Mouse (Mus musculus) spleen, postnatal 36 days (tissue): ENCODE measurements around the gene Txndc11.

Experiments
- DNase-seq, 2 experiments: peaks; one replicate each; pipeline ENCODE4 v3.0.0; 2022; ENCODE audit warnings: low spot score in 2 of 2, mixed read lengths in 1 of 2

The Txndc11 gene

DNA sequence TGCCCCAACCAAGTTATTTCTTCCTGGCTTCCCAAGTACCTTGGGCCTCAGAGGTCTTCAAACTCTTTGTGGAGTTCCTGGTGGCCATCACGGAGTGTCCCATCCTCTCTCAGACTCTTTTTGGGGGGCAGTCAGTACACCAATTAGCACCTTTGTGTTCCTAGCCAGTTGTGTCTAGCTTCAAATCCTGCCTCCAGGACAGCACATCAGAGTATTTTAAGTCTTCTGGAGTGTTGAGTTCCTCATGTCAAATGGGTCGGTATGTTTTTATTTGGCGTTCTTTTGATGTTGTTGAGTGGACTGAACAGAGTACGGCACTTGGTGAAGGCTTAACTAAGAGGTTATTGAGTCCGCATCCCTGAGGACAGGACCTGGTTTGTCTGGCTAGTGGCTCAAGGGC is 69.0 kb downstream of the Txndc11 start:
- no peak for DNase-seq

DNA sequence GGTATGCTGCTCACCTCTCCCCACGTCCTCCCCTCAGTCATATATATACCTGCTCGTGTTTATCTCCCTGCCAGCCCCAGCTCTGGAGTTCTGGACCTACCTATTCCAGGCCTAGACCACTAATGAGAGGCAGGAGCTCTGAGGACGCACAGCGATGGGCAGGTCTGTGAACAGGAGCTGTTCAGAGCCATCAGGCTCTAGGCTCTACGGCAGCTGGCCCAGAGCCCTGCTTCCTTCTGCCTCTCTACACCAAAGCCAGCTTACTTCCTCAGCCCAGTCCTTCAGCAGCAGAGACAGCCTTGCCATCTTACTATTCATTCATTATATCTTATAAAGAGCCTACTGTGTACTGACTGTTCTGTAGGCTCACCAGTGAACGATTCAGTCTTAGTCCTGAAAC is 69.7 kb downstream of the Txndc11 start:
- DNase-seq = no peak

DNA sequence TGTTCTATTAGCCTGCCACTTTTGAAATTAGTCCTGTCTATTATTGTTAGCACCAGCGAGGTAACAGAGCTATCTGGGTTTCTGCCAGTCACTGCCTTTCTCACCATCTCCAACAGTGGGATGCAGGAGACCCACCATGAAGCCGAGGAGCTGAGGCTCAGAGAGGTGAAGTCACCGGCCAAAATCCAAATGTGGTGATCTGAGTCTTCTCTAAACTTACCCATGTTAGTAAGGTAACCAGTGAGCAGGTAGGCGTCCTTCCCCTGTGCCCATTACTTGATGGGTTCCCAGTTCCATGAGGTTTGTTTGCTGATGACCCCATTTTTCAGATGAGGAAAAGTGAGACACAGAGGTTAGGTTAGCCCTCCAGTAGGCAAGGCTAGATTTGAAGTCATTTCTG is 70.1 kb downstream of the Txndc11 start:
- no peak for DNase-seq

DNA sequence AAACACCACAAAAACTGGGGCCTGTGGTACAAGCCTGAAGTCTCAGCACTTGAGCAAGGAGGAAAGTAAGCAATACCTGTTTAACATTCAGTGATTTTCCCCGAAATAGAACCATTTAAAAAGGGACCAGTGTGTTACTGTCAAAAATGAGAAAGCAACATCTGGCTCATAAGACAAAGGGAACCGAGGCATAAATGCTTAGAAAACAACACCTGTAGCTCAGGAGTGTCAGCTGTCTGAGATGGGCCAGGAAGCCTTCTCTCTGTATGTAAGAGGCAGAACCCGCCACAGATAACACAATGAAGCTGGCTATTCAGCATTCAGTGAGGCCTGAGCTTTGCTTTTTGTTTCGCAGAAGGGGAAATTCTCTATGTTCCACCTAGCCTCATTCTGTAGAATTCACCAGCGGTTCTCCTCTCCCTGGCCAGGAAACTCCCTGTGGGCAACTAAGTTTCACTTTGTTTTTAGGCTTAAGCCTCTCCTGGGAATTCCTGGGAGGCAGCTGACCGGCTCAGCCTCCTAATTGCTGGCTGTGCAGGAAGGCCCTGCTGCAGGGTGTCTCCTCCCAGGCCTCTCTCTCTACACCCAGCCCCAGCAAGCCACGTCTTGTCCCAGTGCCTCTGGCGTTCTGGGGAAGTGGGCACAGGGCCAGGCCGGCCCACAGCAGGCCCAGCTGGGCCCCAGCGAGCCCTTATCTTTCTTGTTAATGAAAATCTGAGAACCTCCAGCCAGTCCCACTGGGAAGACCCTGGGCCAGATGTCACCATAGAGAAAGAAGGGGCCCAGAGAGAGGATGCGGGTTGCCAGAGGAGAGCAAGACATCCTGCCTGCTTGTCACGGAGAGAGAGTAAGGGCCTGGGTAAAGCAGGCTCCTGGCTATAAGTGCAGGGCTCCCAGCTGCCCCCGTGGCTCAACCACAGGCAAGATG is 71.4 kb downstream of the Txndc11 start:
- DNase-seq = peak in 1 of 2 experiments; percentile 53

DNA sequence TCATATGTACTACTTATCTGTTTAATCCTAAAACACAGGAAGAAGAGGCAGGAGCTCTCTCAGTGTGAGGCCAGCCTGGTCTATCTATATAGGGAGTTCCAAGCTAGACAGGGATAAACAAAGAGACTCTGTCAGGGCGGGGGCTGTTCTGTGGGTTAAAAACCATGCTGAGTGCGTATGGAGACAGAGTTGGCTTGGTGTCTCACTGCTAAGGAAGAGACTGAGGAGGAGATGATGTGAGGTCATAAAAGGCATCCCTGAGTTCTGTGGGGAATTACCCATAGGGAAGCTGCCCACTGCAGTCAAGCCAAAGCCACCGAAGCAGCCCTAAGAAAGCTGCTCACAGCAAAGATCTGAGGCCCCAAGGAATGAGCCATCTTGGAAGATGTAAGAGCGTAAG is 73.8 kb downstream of the Txndc11 start, which contains the start of gene Snn:
Snn (plus strand) TSS at position 301 of the 400 bp plus-strand sequence.
- no peak for DNase-seq

DNA sequence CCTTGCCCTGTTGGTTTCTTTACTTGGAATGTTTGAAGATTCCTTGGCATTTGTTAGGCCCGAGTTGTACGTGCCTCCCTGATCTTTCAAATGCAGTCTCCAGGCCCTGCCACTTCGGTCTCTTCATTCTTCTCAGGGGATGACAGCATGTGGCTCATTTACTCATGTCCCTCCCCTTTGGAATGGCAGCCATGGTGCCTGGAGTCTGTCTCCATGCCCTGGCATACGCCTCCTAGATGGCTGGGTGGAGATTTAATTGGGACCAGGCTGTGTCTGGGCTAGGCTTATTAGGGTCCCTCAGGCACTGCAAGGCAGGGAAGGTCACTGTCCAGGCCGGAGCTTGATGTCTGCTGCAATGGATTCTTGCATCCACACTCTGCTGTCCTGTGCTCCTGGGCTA is 78.5 kb downstream of the Txndc11 start:
- DNase-seq = no peak

DNA sequence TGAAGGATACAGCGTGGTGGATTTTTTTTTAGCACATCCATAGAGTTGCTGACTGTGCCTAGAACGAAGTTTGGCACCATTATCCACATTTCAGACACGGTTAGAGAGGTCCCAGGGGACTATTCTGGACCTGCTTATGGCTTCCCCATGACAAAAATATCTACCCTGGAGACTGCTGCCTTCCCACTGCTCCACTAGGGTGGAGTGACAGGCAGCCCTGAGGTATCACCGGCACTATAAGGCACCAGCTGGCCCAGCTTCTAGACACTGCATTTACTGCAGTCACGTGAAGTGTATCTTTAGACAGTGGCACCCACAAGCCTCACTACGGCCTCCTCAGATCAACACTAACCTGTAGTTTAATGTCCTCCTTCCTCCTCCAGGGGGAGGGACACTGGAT is 79.6 kb downstream of the Txndc11 start:
- DNase-seq = no peak

DNA sequence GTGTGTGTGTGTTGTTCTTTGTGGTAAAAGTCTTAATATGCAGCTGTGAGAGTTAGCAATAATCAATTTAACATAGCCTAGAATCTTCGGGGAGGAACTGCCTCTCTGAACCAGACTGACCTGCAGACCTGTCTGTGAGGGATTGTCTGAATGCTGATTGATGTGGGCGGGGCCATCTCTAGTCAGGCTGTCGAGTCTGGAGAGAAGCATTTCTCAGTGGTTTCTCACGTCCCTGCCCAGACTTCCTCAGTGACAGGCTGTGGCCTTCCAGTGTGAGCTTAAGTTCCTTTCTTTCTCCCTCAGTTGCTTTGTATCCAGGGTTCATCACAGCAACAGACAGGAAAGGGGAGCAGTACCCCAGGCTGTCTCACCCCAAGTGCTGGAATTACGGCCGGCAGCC is 80.0 kb downstream of the Txndc11 start:
- peak; percentile 53 to 59 for DNase-seq

DNA sequence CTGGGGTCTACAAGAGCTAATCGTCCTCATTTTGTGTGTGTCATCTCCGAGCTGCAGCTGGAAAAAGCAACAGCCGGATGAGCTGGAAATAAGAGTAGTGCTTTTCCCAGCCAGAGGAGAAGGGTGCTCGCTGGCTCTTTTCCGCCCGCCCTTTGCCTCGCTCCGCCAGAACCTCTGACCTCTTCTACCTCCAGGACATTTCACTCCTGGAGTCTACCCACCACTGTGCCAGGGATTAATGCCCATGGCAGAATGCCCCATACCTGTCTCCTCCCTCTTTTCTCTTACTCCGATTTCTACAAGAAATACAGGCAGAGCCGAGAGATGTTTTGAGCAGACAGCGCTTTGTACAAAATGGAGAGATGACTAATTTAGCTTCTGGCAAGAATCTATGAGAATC is 83.3 kb downstream of the Txndc11 start:
- no peak for DNase-seq

DNA sequence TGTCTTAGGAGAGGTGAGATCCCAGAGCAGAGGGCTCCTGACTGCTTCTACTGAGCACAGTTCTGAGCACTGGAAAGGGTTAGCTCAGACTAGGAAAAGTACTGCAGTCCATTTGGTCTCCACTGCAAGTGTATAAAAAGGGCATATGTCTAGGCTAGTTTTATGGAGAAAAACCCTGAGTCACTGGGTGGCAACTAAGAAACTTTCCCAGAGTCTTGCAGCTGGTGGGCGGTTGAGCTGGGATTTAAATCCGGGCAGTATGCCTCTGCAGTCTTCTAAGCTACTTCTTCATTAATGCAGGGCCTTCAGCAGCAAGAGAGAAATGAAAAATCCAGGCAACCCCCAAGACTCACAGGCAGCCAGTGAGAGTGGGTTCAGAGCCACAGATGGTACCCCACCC is 84.2 kb downstream of the Txndc11 start:
- no peak for DNase-seq

DNA sequence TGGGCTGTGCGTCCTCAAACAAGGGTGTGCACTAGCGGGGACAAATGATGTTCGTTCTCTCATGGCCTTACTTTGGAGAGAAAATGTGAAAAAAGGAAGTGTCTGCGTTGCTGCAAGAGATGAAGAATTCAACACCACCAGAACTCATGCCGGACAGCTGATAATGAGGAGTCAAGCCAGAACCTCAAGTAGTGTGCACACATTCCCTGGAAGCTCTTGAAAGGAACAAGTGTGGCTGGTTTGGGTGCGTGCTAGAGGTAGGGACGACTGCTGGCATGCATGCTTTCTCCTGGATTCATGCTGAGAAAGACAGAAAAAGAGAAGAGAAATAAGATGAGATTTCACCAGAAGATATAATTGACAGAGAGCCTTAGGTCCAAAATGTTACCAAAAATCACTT is 87.3 kb downstream of the Txndc11 start:
- DNase-seq = no peak

DNA sequence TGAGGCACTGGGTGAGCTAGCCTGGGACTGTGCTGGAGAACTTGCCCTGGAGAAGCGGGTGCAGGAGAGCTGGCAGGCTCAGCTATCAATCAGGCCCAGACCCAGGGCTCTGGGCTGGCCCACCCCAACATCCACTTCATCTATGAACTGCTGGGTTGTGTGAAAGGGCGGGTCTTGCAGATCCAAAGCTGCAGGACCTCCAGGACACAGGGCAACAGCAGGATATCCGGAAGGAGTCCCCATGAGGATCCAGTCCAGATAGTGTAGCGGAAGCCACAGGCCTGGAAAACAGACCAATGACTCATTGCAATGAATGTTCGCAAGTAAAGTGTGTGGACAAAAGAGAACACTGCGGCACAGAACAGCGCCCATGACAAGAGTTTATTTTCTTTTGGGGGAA is 88.0 kb downstream of the Txndc11 start:
- DNase-seq = no peak

DNA sequence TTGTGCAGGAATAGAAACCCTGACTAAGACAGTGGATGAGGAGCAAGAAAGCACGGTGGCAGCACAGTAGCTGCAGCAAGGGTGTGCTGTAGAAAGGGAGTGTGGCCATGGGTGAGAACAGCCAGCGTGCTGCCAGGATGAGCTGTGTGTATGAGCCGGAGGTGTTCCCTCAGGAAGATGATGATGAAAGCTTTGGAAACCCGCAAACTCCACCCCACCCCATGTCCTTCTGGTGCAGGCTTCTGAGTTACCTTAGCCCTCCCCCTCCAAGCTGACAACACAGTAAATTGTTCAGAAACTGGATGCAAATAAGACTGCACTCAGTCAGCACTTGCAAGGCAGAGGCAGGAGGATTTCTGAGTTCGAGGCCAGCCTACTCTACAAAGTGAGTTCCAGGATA is 91.2 kb downstream of the Txndc11 start:
- no peak for DNase-seq

DNA sequence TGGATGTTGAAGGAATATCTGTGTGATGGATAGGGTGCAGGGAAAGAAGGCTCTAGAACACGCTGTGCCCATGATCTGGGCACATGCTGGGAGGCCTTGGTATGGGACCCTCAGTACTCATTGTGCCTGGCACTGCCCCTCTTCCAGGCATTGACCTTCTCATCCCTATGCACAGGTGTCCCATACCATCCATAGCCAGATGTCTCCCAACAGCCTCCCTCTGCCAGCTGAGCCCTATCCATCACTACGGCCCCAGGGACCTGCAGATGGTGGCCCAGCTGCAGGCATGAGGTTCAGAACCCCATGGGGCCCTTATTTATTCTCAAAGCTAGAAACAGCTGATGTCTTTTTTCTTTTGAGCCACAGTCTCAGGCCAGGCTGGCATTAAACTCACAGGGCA is 93.8 kb downstream of the Txndc11 start:
- no peak for DNase-seq

DNA sequence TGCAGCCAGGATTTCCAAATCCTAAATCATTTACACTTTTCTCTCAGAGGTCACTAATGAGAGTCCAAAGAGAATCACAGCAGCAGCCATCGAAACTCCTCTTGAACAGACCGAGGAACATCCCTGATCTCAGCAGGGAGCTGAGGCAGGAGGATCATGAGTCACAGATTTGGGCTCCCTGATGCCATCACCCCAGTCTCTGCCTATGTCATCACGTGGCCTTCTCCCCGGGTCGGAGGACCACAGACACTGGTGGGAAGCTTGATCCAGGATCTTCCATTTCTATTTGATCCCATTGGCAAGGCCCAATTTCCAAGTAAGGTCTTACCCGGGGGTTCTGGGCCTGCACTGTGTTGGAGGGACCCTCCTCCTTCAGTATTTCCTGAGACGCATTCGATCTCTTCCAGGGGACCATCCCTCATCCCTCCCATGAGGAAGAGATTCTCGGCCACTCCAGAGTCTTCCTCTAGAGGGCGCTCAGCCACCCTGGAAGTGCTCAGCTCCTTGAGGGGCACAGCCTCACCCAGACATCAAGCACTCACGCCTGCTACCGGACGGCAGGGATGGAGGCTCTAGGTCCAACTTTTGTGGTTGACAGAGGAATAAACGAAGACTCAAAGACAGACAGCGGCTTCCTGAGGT is 98.5 kb downstream of the Txndc11 start:
- peak; percentile 60 to 65 for DNase-seq

DNA sequence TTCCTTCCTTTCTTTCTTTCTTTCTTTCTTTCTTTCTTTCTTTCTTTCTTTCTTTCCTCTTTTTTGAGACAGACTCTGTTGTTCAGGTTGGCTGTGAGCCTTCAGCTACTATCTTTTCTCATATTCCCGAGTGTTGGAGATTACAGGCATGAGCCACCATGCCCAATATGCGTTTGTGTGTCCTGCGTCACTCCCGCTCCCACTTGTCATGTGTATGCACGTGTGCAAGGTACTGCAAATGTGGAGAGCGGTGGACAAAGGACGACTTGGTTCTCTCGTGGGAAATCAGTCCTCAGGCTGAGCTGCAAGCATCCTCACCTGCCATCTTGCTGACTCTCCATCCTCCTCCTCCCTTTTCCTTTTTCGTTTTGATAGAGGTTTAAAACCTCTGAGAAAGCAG is 99.2 kb downstream of the Txndc11 start:
- no peak for DNase-seq

DNA sequence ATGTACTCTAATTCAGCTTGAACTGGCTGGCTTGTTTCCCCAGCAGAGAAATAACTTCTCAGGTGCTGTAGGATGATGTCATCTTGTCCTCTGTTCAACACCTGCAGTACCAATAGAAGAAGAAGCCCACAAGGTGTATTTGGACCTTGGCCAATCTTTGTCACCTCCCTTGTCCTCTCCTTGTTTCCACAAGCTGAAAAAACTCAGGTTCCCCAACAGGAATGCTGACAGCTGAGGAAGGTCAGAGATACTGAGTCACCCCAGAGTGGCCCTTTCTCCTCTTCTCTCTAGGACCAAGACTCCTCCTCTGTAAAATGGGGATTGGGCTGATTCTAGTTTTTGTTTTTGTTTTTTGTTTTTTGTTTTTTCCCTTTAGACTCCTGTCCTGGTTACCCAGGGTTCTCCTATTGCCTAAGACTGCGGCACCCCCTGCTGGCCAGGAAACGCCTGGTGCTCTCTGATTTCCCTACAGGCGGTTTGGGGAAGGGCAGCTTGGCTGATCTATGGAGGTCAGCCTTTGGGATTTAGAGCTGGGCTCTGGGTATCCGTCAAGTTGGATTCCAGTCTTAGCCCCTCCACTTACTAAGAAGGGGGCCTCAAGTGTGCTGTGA is 100.2 kb downstream of the Txndc11 start:
- DNase-seq = peak; percentile 69 to 77

DNA sequence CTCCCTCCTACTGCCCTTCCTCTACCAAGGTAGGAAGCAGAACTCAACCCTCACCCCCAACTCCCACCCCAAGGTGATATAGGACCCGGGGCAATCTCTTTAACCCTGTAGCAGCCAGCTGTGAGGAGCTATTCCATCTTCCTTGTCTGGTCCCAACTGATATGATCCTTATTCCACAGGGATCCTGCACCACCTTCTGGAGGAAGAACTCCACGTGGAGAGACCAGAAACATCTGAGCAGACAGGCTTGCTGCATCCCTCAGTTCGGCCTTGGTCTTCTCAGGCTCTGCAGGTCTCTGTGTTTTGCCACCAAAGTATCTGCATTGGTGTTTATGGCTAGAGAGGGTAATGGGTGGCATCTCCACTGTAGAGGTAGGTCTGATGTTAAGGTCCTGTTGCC is 103.1 kb downstream of the Txndc11 start:
- DNase-seq = no peak

DNA sequence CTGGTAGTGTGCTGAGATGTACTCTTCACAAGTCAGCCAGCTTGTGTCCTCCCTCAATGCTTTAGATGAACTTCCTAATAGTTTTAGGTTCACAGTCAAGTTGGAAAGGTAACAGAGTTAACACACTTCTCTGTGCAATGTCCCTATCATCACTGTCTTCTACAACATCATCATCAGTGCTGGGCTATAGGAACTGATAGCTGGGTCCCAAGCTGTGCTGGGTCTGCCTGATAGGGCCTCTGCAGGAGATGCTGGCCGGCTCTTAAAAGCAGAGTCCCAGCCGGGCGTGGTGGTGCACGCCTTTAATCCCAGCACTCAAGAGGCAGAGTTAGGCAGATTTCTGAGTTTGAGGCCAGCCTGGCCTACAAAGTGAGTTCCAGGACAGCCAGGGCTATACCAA is 103.6 kb downstream of the Txndc11 start:
- DNase-seq = no peak

DNA sequence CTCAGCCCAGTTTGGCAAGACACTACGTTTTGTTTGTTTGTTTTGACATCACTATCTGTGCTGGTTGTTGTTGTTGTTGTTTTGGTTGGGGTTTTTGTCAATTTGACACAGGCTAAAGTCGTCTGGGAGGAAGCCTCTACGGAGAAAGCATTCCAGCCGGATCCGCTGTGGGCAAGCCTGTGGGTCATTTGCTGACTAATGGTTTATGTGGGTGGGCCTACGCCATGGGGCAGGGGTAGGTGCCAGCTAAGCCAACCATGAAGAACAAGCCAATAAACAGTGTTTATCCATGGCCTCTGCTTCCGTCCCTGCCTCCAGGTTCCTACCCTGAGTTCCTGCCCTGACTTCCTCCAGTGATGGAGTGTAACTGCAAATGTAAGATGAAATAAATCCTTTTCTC is 106.2 kb downstream of the Txndc11 start:
- DNase-seq = no peak
